ENCODE assay signal across 8 mouse cellular contexts in genomic region chr4:152213760-152214480, GRCm38 (mm10). TPM values are rescaled to one million over a fixed set of nuclear protein-coding genes. Genes with fewer than 3 reads are reported as not detected.
DNase-seq lines count a peak whose midpoint lies in the region; ATAC-seq and TF ChIP-seq lines count a peak whose summit lies in the region.

No protein-coding gene starts in this region.

- H3K9me3 ChIP-seq in E14TG2a.4 (ENCODE audit: low read length): no peaks in the 10 kb centered on the region
- no peaks in the 10 kb centered on the region for H3K9me3 ChIP-seq in forebrain, embryonic 11.5 days (ENCODE audit: control insufficient read depth, low read length)
- no peaks in the 10 kb centered on the region for H3K9me3 ChIP-seq in liver, embryonic 14.5 days (ENCODE audit: control insufficient read depth, low read length)
- H3K9me3 ChIP-seq in neural tube, embryonic 13.5 days: no peaks in the 10 kb centered on the region
- H3K9me3 ChIP-seq in stomach, postnatal 0 days (ENCODE audit: control insufficient read depth, low read length): no peaks in the 10 kb centered on the region

- H3K27me3 ChIP-seq in E14TG2a.4 (ENCODE audit: insufficient read depth, low read length): no peaks in the 10 kb centered on the region
- H3K27me3 ChIP-seq in forebrain, embryonic 11.5 days (ENCODE audit: control insufficient read depth, insufficient read depth, low read length): no peaks in the 10 kb centered on the region
- no peaks in the 10 kb centered on the region for H3K27me3 ChIP-seq in liver, embryonic 14.5 days (ENCODE audit: control insufficient read depth, insufficient read depth, low read length)
- H3K27me3 ChIP-seq in neural tube, embryonic 13.5 days: peaks cover 46% of the 10 kb centered on the region
- no peaks in the 10 kb centered on the region for H3K27me3 ChIP-seq in stomach, postnatal 0 days (ENCODE audit: control insufficient read depth, insufficient read depth, low read length)

- no peak for TF ChIP-seq EP300 in liver, embryonic 14.5 days (IDR thresholded peaks at IDR 0.05; ENCODE audit: low read depth)
- TF ChIP-seq EP300 in stomach, postnatal 0 days (optimal IDR thresholded peaks at IDR 0.05): no peak

- WGBS in forebrain, embryonic 11.5 days: 38% methylated on average over 6 of the region's 6 CpGs
- 29% methylated on average over 6 of the region's 6 CpGs for WGBS in liver, embryonic 14.5 days (ENCODE audit: insufficient replicate concordance)
- 33% methylated on average over 6 of the region's 6 CpGs for WGBS in neural tube, embryonic 13.5 days
- 27% methylated on average over 6 of the region's 6 CpGs for WGBS in stomach, postnatal 0 days

- peak; percentile 95 for TF ChIP-seq CTCF in E14TG2a.4 (conservative IDR thresholded peaks at IDR 0.05; ENCODE audit: low read length)
- peak; percentile 96 for TF ChIP-seq CTCF in liver, embryonic 14.5 days (IDR thresholded peaks at IDR 0.05; ENCODE audit: low read depth)
- peak; percentile 99 for TF ChIP-seq CTCF in stomach, postnatal 0 days (IDR thresholded peaks at IDR 0.05; ENCODE audit: low read depth)

- peaks cover 49% of the 10 kb centered on the region for H3K36me3 ChIP-seq in E14TG2a.4 (ENCODE audit: insufficient read depth, low read length)
- no peaks in the 10 kb centered on the region; the same call in 1 of the 2 replicates for H3K36me3 ChIP-seq in forebrain, embryonic 11.5 days (ENCODE audit: control insufficient read depth, insufficient read depth, low read length)
- no peaks in the 10 kb centered on the region for H3K36me3 ChIP-seq in liver, embryonic 14.5 days (replicated peaks; ENCODE audit: control insufficient read depth, insufficient read depth, low read depth)
- H3K36me3 ChIP-seq in neural tube, embryonic 13.5 days: peaks cover 14% of the 10 kb centered on the region
- no peaks in the 10 kb centered on the region; the same call in 1 of the 2 replicates for H3K36me3 ChIP-seq in stomach, postnatal 0 days (ENCODE audit: control insufficient read depth, insufficient read depth, low read length)

- intact Hi-C loops in heart, postnatal 10 days (cut with DNase I): loop anchor here (1.0 to 5.0 kb wide), 2 partner anchors 69 to 218 kb away; no protein-coding TSS in a partner anchor

- peak; percentile 91 for DNase-seq in c-Kit-positive CD71-negative TER-119-negative erythroid progenitor cells, embryonic 14.5 days (ENCODE audit: low read depth)
- DNase-seq in forebrain, embryonic 11.5 days (ENCODE audit: low spot score): peak; percentile 93
- peak; percentile 95 to 98 for DNase-seq in heart, postnatal 10 days
- peak; percentile 87 to 95 for DNase-seq in kidney, postnatal 36 days
- DNase-seq in liver, embryonic 14.5 days (ENCODE audit: low read depth in 3 of 3, low spot score in 3 of 3): peak; percentile 50 to 65 (median 52)
- DNase-seq in stomach, postnatal 0 days (ENCODE audit: low spot score): peak; percentile 92

- H3K27ac ChIP-seq in forebrain, embryonic 11.5 days (ENCODE audit: low read depth, low read length): no peak overlapping the region
- H3K27ac ChIP-seq in liver, embryonic 14.5 days: no peak overlapping the region
- H3K27ac ChIP-seq in neural tube, embryonic 13.5 days (replicated peaks): no peak overlapping the region
- H3K27ac ChIP-seq in stomach, postnatal 0 days (replicated peaks): no peak overlapping the region

- no peak overlapping the region for H3K4me2 ChIP-seq in forebrain, embryonic 11.5 days (ENCODE audit: low read depth, low read length, severe bottlenecking)
- no peak overlapping the region for H3K4me2 ChIP-seq in liver, embryonic 14.5 days (ENCODE audit: low read depth)
- H3K4me2 ChIP-seq in neural tube, embryonic 13.5 days: no peak overlapping the region
- no peak overlapping the region for H3K4me2 ChIP-seq in stomach, postnatal 0 days (replicated peaks; ENCODE audit: low read depth)

- peak; percentile 60; the same call in 1 of the 2 replicates for ATAC-seq in forebrain, embryonic 11.5 days (replicated peaks; ENCODE audit: low FRiP score)
- no peak for ATAC-seq in liver, embryonic 14.5 days (ENCODE audit: insufficient read depth)
- ATAC-seq in neural tube, embryonic 13.5 days (ENCODE audit: low read depth): peak; percentile 60
- peak; percentile 64 for ATAC-seq in stomach, postnatal 0 days (ENCODE audit: low FRiP score, low TSS enrichment)

- peaks cover 41% of the 10 kb centered on the region for H3K4me1 ChIP-seq in E14TG2a.4 (replicated peaks; ENCODE audit: low read depth, low read length)
- H3K4me1 ChIP-seq in forebrain, embryonic 11.5 days (replicated peaks; ENCODE audit: control insufficient read depth, insufficient read depth, low read length): no peaks in the 10 kb centered on the region; the same call in 1 of the 2 replicates
- peaks cover 0 to 6% of the 10 kb centered on the region in 2 experiments; a peak in 2 of 4 replicates for H3K4me1 ChIP-seq in liver, embryonic 14.5 days (replicated peaks; ENCODE audit: control insufficient read depth in 2 of 2, insufficient read depth in 2 of 2, low read length in 1 of 2)
- peaks cover 15% of the 10 kb centered on the region for H3K4me1 ChIP-seq in neural tube, embryonic 13.5 days (replicated peaks)
- H3K4me1 ChIP-seq in stomach, postnatal 0 days (replicated peaks; ENCODE audit: control insufficient read depth, insufficient read depth): no peaks in the 10 kb centered on the region

- H3K9ac ChIP-seq in forebrain, embryonic 11.5 days (ENCODE audit: low read length): no peak overlapping the region
- H3K9ac ChIP-seq in liver, embryonic 14.5 days (replicated peaks): no peak overlapping the region
- H3K9ac ChIP-seq in neural tube, embryonic 13.5 days: peak overlapping the region; percentile 43; the same call in 1 of the 2 replicates
- H3K9ac ChIP-seq in stomach, postnatal 0 days (ENCODE audit: low read length): no peak overlapping the region

- no peak overlapping the region for H3K4me3 ChIP-seq in E14TG2a.4 (replicated peaks; ENCODE audit: low read length)
- H3K4me3 ChIP-seq in forebrain, embryonic 11.5 days (ENCODE audit: low read depth, low read length): no peak overlapping the region
- H3K4me3 ChIP-seq in liver, embryonic 14.5 days (ENCODE audit: insufficient read depth in 1 of 2, low read depth in 2 of 2, low read length in 2 of 2): no peak overlapping the region
- H3K4me3 ChIP-seq in neural tube, embryonic 13.5 days: no peak overlapping the region
- H3K4me3 ChIP-seq in stomach, postnatal 0 days (ENCODE audit: low read depth, low read length): no peak overlapping the region

RNA-seq across cellular contexts. Expression of gene Acot7, which starts 36.0 kb away (rescaled TPM):
- 75.1 and 77.8 TPM in 2 replicates for polyA plus RNA-seq in forebrain, embryonic 11.5 days (2014; fragmentation: Nextera tagmentation; extraction: Ambion mirVana)
- total RNA-seq in heart, postnatal 10 days (2021): 10 to 100 TPM; 48.3 to 53.2 TPM
- polyA plus RNA-seq in liver, embryonic 14.5 days (2012; rRNA removed): 10.8 and 12.5 TPM in 2 replicates
- 12.2 and 13.0 TPM in 2 replicates for polyA plus RNA-seq in liver, embryonic 14.5 days (2014; fragmentation: Nextera tagmentation; extraction: Ambion mirVana)
- 316 and 346 TPM in 2 replicates for polyA plus RNA-seq in neural tube, embryonic 13.5 days (2015; fragmentation: Nextera tagmentation; extraction: Ambion mirVana)
- polyA plus RNA-seq in stomach, postnatal 0 days (2015; fragmentation: Nextera tagmentation; extraction: Ambion mirVana): 51.7 and 55.0 TPM in 2 replicates

RNA-seq across cellular contexts. Expression of gene Hes2, which starts 55.3 kb away (rescaled TPM):
- polyA plus RNA-seq in forebrain, embryonic 11.5 days (2014; fragmentation: Nextera tagmentation; extraction: Ambion mirVana): not detected in 2 replicates
- not detected for total RNA-seq in heart, postnatal 10 days (2021)
- polyA plus RNA-seq in liver, embryonic 14.5 days (2012; rRNA removed): 0.01 and 0.02 TPM in 2 replicates
- polyA plus RNA-seq in liver, embryonic 14.5 days (2014; fragmentation: Nextera tagmentation; extraction: Ambion mirVana): 0.05 TPM in 1 of 2 replicates, not detected in the other
- polyA plus RNA-seq in neural tube, embryonic 13.5 days (2015; fragmentation: Nextera tagmentation; extraction: Ambion mirVana): 0.13 and 0.15 TPM in 2 replicates
- 0.52 and 0.87 TPM in 2 replicates for polyA plus RNA-seq in stomach, postnatal 0 days (2015; fragmentation: Nextera tagmentation; extraction: Ambion mirVana)
